Mouse (Mus musculus): ENCODE measurements around the gene E130114P18Rik. TPM values are rescaled to one million over a fixed set of nuclear protein-coding genes. Genes with fewer than 3 reads are reported as not detected.

E130114P18Rik gene
- polyA plus RNA-seq, 1 experiment from 2014 or later = 0.25 TPM

DNA sequence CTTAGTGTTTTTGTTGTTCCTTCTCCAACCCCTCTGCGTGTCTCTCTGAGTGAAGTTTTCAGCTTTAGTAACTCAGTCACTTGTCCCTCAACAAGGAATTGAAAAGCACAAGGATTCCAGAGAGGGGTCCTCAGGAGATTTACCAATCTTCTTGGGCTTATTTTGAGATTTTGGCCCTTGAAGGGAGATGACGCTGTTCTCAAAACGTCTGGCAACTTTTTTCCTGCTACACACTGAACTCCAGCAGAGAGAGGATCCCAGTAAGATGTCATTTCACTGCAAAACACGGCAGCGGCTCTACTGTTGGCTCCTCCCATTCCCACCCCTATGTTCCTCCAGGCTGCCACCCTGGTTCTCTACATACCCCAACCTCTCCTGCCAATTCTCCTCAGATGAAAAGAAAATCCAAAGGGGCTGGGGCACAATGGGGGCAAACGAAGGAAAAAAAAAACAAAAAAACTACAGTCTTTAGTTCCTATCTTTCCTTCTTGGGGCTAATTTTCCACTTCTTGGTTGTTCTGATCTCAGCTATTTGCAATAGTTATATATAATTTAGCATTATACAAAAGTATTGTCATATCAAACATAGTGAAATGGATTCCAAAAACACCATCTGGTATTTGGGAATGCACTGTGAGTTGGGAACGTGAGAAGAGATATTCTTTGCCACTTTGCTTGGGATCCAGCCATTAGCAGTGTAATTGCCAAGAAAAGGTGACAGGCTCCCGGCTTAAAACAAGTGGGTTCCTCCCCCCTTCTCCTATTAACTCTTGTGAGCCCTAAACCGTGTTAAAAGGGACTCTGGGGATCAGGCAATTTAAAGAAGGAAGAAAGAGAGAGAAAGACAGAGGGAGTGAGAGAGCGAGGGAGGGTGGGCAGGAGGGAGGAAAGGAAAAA is 167.8 kb downstream of the E130114P18Rik start:
- ATAC-seq (replicated peaks; ENCODE audit: insufficient number of reproducible peaks, insufficient read depth, low FRiP score, low read depth) = no peak
- no peaks in the 10 kb centered on the region for H3K9me3 ChIP-seq (replicated peaks)
- H3K9ac ChIP-seq = no peak overlapping the region
- H3K36me3 ChIP-seq = no peaks in the 10 kb centered on the region
- 31% methylated on average over 10 of the region's 10 CpGs for WGBS
- H3K27ac ChIP-seq = peak overlapping the region; percentile 82
- H3K4me1 ChIP-seq (replicated peaks) = peaks cover 28% of the 10 kb centered on the region
- H3K27me3 ChIP-seq = no peaks in the 10 kb centered on the region
- H3K4me3 ChIP-seq = no peak overlapping the region
- H3K4me2 ChIP-seq = no peak overlapping the region

- no peaks in the 10 kb centered on the region for H3K27me3 ChIP-seq
- H3K4me3 ChIP-seq = no peak overlapping the region
- 0 out of 2 replicates have a peak overlapping the region, but pooled peaks have one; percentile 82 for H3K27ac ChIP-seq
- H3K36me3 ChIP-seq = no peaks in the 10 kb centered on the region
- 72% methylated on average over 4 of the region's 4 CpGs for WGBS
- no peak for ATAC-seq (replicated peaks; ENCODE audit: insufficient number of reproducible peaks, insufficient read depth, low FRiP score, low read depth)
- H3K9ac ChIP-seq = no peak overlapping the region
- peaks cover 28% of the 10 kb centered on the region for H3K4me1 ChIP-seq (replicated peaks)
- H3K9me3 ChIP-seq (replicated peaks) = no peaks in the 10 kb centered on the region
- H3K4me2 ChIP-seq = no peak overlapping the region
Observed at GRCm38 (mm10) chr4:97609329-97609728, 168.5 kb downstream of the E130114P18Rik start.

DNA sequence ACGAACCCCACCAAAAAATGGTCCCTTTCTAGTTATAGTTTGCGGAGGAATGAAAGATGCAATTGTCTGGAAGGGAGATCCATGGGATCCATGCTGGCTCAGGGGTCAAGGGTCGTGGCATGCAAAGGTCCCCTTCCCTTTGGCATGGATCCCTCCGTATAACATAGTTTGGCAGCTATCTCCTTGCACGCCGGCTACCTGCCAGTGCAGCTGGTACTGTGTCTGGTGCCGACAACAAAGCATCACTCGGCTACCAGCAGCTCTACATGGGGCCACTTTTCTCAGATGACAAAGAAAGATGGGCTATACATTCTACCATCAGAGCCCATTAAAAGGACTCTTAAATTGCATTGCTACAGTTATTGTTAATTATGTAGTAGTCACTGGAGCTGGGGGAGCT is 169.2 kb downstream of the E130114P18Rik start:
- no peak for ATAC-seq (replicated peaks; ENCODE audit: insufficient number of reproducible peaks, insufficient read depth, low FRiP score, low read depth)
- H3K4me2 ChIP-seq = no peak overlapping the region
- H3K4me1 ChIP-seq (replicated peaks) = peaks cover 28% of the 10 kb centered on the region
- no peak overlapping the region for H3K9ac ChIP-seq
- no peaks in the 10 kb centered on the region for H3K9me3 ChIP-seq (replicated peaks)
- no peak overlapping the region for H3K4me3 ChIP-seq
- H3K27me3 ChIP-seq = no peaks in the 10 kb centered on the region
- H3K36me3 ChIP-seq = no peaks in the 10 kb centered on the region
- WGBS = 81% methylated on average over 8 of the region's 8 CpGs
- no peak overlapping the region for H3K27ac ChIP-seq

DNA sequence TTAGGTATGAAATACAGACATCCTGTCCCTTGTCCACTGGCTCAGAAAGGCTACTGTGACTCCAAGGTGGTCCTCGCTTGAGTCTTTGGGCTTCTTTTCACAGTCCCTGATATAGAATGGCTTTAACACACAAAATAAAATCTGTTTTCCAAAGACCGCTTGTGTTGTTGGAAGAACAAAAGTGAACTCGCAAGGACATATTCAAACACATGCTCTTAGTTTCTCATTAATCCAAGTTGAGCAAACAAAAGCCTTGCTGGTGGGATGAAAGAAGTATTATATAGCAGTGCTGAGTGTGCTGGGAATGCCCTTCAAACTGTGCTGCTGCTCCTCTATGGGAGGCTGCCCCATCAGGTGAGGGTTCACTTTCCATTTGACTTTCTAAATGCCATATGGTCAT is 169.7 kb downstream of the E130114P18Rik start:
- no peak for ATAC-seq (replicated peaks; ENCODE audit: insufficient number of reproducible peaks, insufficient read depth, low FRiP score, low read depth)
- peaks cover 28% of the 10 kb centered on the region for H3K4me1 ChIP-seq (replicated peaks)
- no peaks in the 10 kb centered on the region for H3K36me3 ChIP-seq
- H3K27ac ChIP-seq = no peak overlapping the region
- no peak overlapping the region for H3K4me3 ChIP-seq
- WGBS = 92% methylated on average over 3 of the region's 3 CpGs
- no peaks in the 10 kb centered on the region for H3K27me3 ChIP-seq
- no peak overlapping the region for H3K9ac ChIP-seq
- H3K9me3 ChIP-seq (replicated peaks) = no peaks in the 10 kb centered on the region
- H3K4me2 ChIP-seq = no peak overlapping the region

DNA sequence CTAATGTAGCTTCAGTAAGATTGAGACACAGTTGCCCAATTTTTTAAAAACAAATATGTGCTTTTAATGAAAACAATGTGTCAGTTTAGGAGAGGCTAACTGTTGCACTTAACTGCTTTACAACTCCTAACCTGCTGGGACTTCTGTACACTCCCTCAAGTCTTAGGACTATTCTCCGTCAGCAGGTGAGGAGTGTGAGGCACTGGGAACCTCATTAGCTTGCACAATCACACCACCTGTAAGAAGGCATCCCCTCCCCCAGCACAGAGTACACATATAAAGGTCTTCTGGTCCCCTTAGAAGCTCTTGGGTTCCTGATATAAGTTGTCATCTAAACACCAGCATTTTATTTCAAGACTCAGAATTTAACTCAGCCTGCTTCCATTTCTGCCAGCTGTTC is 170.7 kb downstream of the E130114P18Rik start:
- peaks cover 34% of the 10 kb centered on the region for H3K4me1 ChIP-seq (replicated peaks)
- no peaks in the 10 kb centered on the region for H3K36me3 ChIP-seq
- WGBS = 90% methylated on average over 1 of the region's 1 CpGs
- H3K4me3 ChIP-seq = no peak overlapping the region
- no peak overlapping the region for H3K27ac ChIP-seq
- no peak for ATAC-seq (replicated peaks; ENCODE audit: insufficient number of reproducible peaks, insufficient read depth, low FRiP score, low read depth)
- no peak overlapping the region for H3K9ac ChIP-seq
- no peaks in the 10 kb centered on the region for H3K27me3 ChIP-seq
- H3K9me3 ChIP-seq (replicated peaks) = no peaks in the 10 kb centered on the region
- no peak overlapping the region for H3K4me2 ChIP-seq

- no peak overlapping the region for H3K9ac ChIP-seq
- ATAC-seq (replicated peaks; ENCODE audit: insufficient number of reproducible peaks, insufficient read depth, low FRiP score, low read depth) = no peak
- 80% methylated on average over 8 of the region's 8 CpGs for WGBS
- no peaks in the 10 kb centered on the region for H3K36me3 ChIP-seq
- H3K27ac ChIP-seq = no peak overlapping the region
- H3K4me1 ChIP-seq (replicated peaks) = peaks cover 34% of the 10 kb centered on the region
- H3K4me3 ChIP-seq = no peak overlapping the region
- H3K4me2 ChIP-seq = no peak overlapping the region
- H3K27me3 ChIP-seq = no peaks in the 10 kb centered on the region
- H3K9me3 ChIP-seq (replicated peaks) = no peaks in the 10 kb centered on the region
Observed at GRCm38 (mm10) chr4:97606524-97606923, 171.4 kb downstream of the E130114P18Rik start.

DNA sequence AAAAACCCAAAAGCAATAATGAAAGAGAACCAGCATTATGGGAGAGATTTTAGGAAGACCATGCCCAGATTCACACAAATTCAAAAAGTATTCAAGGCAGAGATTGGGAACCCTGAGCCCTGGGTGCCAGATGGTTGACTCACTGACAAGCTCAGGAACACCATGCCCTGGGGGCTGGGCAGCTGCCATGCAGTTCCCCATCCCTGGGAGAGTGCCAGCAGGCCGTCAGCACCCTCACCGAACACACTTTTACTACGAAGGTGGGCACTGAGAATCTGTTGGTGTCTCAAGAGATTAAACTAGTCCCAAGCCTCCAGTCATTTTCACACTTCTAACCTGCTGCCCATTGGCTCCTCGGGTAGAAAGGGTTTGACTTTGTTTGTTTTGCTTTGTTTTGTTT is 175.3 kb downstream of the E130114P18Rik start:
- WGBS = 29% methylated on average over 4 of the region's 4 CpGs
- ATAC-seq (replicated peaks; ENCODE audit: insufficient number of reproducible peaks, insufficient read depth, low FRiP score, low read depth) = peak; percentile 75; the same call in 1 of the 2 replicates
- Histone ChIP-seq H3K4me2 (no peak overlapping the region), H3K4me1 (replicated peaks) (peaks cover 18% of the 10 kb centered on the region), H3K9me3 (replicated peaks) (no peaks in the 10 kb centered on the region), H3K4me3 (no peak overlapping the region), H3K9ac (no peak overlapping the region), H3K36me3 (no peaks in the 10 kb centered on the region), H3K27me3 (no peaks in the 10 kb centered on the region), H3K27ac (peak overlapping the region; percentile 59)

GRCm38 (mm10) chr4:97600875-97601835 is 176.7 kb downstream of the E130114P18Rik start:
- no peaks in the 10 kb centered on the region for H3K27me3 ChIP-seq
- peak overlapping the region; percentile 19; the same call in 1 of the 2 replicates for H3K4me2 ChIP-seq
- peak; percentile 84 for ATAC-seq (replicated peaks; ENCODE audit: insufficient number of reproducible peaks, insufficient read depth, low FRiP score, low read depth)
- WGBS = 17% methylated on average over 8 of the region's 8 CpGs
- no peaks in the 10 kb centered on the region for H3K36me3 ChIP-seq
- no peak overlapping the region for H3K4me3 ChIP-seq
- peak overlapping the region; percentile 59 for H3K27ac ChIP-seq
- peaks cover 18% of the 10 kb centered on the region for H3K4me1 ChIP-seq (replicated peaks)
- H3K9me3 ChIP-seq (replicated peaks) = no peaks in the 10 kb centered on the region
- H3K9ac ChIP-seq = no peak overlapping the region

DNA sequence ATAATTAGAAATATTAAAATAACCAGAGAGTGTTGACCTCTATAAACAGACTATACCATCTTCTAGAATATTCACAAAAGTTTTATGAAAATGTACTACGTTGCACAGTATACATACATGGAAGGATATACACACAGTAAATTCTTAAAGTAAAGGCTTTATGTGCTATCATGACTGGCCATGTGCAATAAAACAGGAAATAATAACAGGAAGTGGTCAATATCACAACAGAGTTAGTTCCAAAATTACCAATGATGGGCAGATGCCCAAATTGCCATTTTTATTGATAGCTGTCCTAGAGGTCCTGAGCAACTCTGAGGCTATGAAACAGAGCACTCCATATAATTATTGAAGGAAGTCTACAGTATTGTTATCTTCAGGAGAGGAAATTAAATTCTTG is 180.4 kb downstream of the E130114P18Rik start:
- no peak for ATAC-seq (replicated peaks; ENCODE audit: insufficient number of reproducible peaks, insufficient read depth, low FRiP score, low read depth)
- no peak overlapping the region for H3K4me2 ChIP-seq
- H3K27ac ChIP-seq = no peak overlapping the region
- H3K9ac ChIP-seq = no peak overlapping the region
- no peaks in the 10 kb centered on the region for H3K9me3 ChIP-seq (replicated peaks)
- H3K36me3 ChIP-seq = no peaks in the 10 kb centered on the region
- 92% methylated on average over 1 of the region's 1 CpGs for WGBS
- no peaks in the 10 kb centered on the region for H3K27me3 ChIP-seq
- H3K4me3 ChIP-seq = no peak overlapping the region
- peaks cover 24% of the 10 kb centered on the region for H3K4me1 ChIP-seq (replicated peaks)

DNA sequence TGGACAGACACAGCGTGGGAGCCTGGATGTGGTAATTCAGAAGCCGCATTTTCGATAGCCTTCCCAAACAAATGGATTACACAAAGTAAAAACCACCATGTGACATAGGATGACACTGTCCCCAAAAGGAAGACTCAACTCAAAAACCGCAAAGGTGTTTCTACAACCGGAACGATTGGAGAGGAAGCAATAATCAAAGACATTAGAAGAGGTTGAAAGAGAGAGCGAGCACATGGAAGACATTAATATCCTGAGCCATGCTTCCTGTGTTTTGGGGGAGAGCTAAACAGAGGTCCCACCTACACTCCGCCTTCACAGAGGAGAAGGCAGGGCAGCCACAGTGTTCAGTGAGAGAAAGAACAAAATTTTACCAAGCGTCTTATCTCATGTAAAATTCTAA is 181.5 kb downstream of the E130114P18Rik start:
- no peak for ATAC-seq (replicated peaks; ENCODE audit: insufficient number of reproducible peaks, insufficient read depth, low FRiP score, low read depth)
- H3K9me3 ChIP-seq (replicated peaks) = no peaks in the 10 kb centered on the region
- H3K9ac ChIP-seq = no peak overlapping the region
- WGBS = 78% methylated on average over 9 of the region's 9 CpGs
- no peaks in the 10 kb centered on the region for H3K27me3 ChIP-seq
- no peak overlapping the region for H3K4me3 ChIP-seq
- no peak overlapping the region for H3K4me2 ChIP-seq
- H3K27ac ChIP-seq = no peak overlapping the region
- peaks cover 13% of the 10 kb centered on the region for H3K4me1 ChIP-seq (replicated peaks)
- H3K36me3 ChIP-seq = no peaks in the 10 kb centered on the region

GRCm38 (mm10) chr4:97593869-97594268 is 184.0 kb downstream of the E130114P18Rik start:
- ATAC-seq (replicated peaks; ENCODE audit: insufficient number of reproducible peaks, insufficient read depth, low FRiP score, low read depth) = no peak; the same call in 1 of the 2 replicates
- 31% methylated on average over 5 of the region's 5 CpGs for WGBS
- no peak overlapping the region for H3K4me2 ChIP-seq
- H3K9me3 ChIP-seq (replicated peaks) = no peaks in the 10 kb centered on the region
- peaks cover 10% of the 10 kb centered on the region for H3K4me1 ChIP-seq (replicated peaks)
- no peaks in the 10 kb centered on the region for H3K36me3 ChIP-seq
- H3K27me3 ChIP-seq = no peaks in the 10 kb centered on the region
- H3K27ac ChIP-seq = no peak overlapping the region
- H3K4me3 ChIP-seq = no peak overlapping the region
- no peak overlapping the region for H3K9ac ChIP-seq

Measured in heart, embryonic 15.5 days (tissue).